Mouse (Mus musculus): ENCODE data around the gene Prelid1. TPM values are rescaled to one million over a fixed set of nuclear protein-coding genes. Genes with fewer than 3 reads are reported as not detected.
A peak's percentile ranks its signal among the peaks of the same experiment; 100 is the strongest.

The Prelid1 gene
- polyA plus RNA-seq (2012; ENCODE audit: insufficient read depth, insufficient read length, missing spikeins), result 116 and 125 TPM in 2 replicates

DNA sequence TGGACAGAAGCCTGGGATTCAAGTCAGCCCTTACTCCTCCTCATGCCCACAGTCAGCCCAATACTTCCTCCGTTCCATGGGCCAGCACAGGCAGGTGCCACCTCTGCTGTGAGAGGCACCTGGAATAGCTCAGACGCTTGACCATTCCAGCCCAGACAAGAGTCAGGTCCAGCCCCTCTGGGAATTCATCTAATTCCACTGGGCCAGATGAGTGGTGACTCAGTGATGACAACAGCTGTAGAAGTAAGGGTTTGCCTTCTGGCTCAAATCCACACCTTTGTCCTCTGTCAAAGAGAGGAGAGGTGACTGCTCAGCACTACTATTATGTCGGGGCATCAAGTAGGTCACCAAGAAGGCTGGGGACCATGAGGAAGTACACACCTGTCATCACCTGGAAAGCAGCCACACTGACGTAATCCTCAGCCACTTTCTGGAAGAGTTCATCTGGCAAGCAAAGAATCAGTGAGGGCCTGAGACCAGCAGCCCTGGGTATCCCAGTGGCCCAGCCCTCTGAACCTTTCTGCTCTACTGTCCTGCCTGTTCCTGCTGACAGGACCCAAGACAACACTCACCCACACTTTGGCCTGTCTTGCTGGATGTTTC, at the start of gene Prelid1:
Gene Prelid1, plus strand, starts transcription at position 570 of the 603 bp plus-strand sequence.
- Histone ChIP-seq H3K4me1 (ENCODE audit: control insufficient read depth, insufficient read depth, insufficient read length, low read length) (peaks cover 2% of the 10 kb centered on the region; the same call in 1 of the 2 replicates), H3K27ac (replicated peaks; ENCODE audit: low read depth, low read length) (0 out of 2 replicates have a peak within 1 kb of the TSS, but pooled peaks have one; percentile 27), H3K4me3 (ENCODE audit: insufficient read depth, low read depth, low read length) (peak within 1 kb of the TSS; percentile 84)

GRCm38 (mm10) chr13:55277203-55277602, 43.1 kb upstream of the Prelid1 start:
- H3K4me3 ChIP-seq (ENCODE audit: insufficient read depth, low read depth, low read length), result no peak overlapping the region
- H3K4me1 ChIP-seq (ENCODE audit: control insufficient read depth, insufficient read depth, insufficient read length, low read length), result no peaks in the 10 kb centered on the region
- no peak overlapping the region for H3K27ac ChIP-seq (replicated peaks; ENCODE audit: low read depth, low read length)

DNA sequence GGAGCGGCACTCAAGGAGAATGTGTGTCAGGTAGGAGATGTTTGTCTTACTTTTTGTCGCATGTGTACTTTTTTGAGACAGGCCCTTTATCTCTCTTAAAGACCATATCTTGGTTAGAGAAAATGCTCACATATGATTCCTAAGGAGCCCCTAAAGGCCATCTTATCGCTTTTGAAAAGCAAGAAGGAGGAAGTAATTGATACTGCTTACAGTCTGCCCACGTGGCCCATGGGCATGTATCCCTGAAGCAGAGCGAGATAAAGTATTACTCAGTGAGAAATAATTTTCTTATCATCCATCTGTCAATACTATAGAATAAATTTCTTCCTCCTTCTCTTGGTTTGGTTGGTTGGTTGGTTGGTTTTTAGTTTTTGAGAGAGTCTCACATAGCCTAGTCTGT, 42.7 kb upstream of the Prelid1 start:
- H3K27ac ChIP-seq (replicated peaks; ENCODE audit: low read depth, low read length), result no peak overlapping the region
- no peak overlapping the region for H3K4me3 ChIP-seq (ENCODE audit: insufficient read depth, low read depth, low read length)
- H3K4me1 ChIP-seq (ENCODE audit: control insufficient read depth, insufficient read depth, insufficient read length, low read length), result no peaks in the 10 kb centered on the region

- H3K27ac ChIP-seq (replicated peaks; ENCODE audit: low read depth, low read length), result no peak overlapping the region
- H3K4me1 ChIP-seq (ENCODE audit: control insufficient read depth, insufficient read depth, insufficient read length, low read length), result no peaks in the 10 kb centered on the region
- H3K4me3 ChIP-seq (ENCODE audit: insufficient read depth, low read depth, low read length), result no peak overlapping the region
Observed at GRCm38 (mm10) chr13:55288854-55289253, 31.4 kb upstream of the Prelid1 start.

- Histone ChIP-seq H3K4me3 (ENCODE audit: insufficient read depth, low read depth, low read length) (no peak overlapping the region), H3K4me1 (ENCODE audit: control insufficient read depth, insufficient read depth, insufficient read length, low read length) (no peaks in the 10 kb centered on the region), H3K27ac (replicated peaks; ENCODE audit: low read depth, low read length) (no peak overlapping the region)
Observed at GRCm38 (mm10) chr13:55296760-55297159, 23.5 kb upstream of the Prelid1 start.

- no peak overlapping the region for H3K4me3 ChIP-seq (ENCODE audit: insufficient read depth, low read depth, low read length)
- H3K27ac ChIP-seq (replicated peaks; ENCODE audit: low read depth, low read length), result no peak overlapping the region
- H3K4me1 ChIP-seq (ENCODE audit: control insufficient read depth, insufficient read depth, insufficient read length, low read length), result no peaks in the 10 kb centered on the region
Observed at GRCm38 (mm10) chr13:55300913-55301312, 19.4 kb upstream of the Prelid1 start.

- H3K27ac ChIP-seq (replicated peaks; ENCODE audit: low read depth, low read length), result no peak overlapping the region
- H3K4me1 ChIP-seq (ENCODE audit: control insufficient read depth, insufficient read depth, insufficient read length, low read length), result no peaks in the 10 kb centered on the region
- no peak overlapping the region for H3K4me3 ChIP-seq (ENCODE audit: insufficient read depth, low read depth, low read length)
Observed at GRCm38 (mm10) chr13:55312028-55312630, 8.2 kb upstream of the Prelid1 start.

GRCm38 (mm10) chr13:55313051-55313450, 7.2 kb upstream of the Prelid1 start:
- Histone ChIP-seq H3K4me3 (ENCODE audit: insufficient read depth, low read depth, low read length) (no peak overlapping the region), H3K27ac (replicated peaks; ENCODE audit: low read depth, low read length) (no peak overlapping the region), H3K4me1 (ENCODE audit: control insufficient read depth, insufficient read depth, insufficient read length, low read length) (no peaks in the 10 kb centered on the region)

- Histone ChIP-seq H3K4me1 (ENCODE audit: control insufficient read depth, insufficient read depth, insufficient read length, low read length) (no peaks in the 10 kb centered on the region), H3K4me3 (ENCODE audit: insufficient read depth, low read depth, low read length) (no peak overlapping the region), H3K27ac (replicated peaks; ENCODE audit: low read depth, low read length) (no peak overlapping the region)
Observed at GRCm38 (mm10) chr13:55314891-55315412, 5.3 kb upstream of the Prelid1 start.

DNA sequence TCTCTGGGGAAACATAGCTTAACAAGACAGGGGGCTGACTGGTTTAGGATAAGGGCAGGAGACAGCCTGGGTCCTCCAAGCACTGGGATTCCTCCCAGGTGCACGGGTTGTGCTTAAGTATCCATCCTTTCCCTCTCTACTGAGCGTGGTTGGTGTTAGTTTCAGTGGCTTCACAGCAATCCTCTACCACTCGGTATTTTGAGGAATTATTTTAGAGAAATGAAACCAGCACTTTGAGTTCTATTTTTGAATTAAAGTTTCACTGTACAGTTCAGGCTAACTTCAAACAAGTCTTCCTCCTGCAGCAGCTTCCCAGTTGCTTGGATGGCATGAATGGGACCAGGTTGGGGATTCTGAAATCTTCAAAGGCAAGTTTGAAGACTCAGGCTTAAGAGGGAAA, 1.9 kb upstream of the Prelid1 start:
- H3K27ac ChIP-seq (replicated peaks; ENCODE audit: low read depth, low read length), result 0 out of 2 replicates have a peak overlapping the region, but pooled peaks have one; percentile 28
- no peak overlapping the region for H3K4me3 ChIP-seq (ENCODE audit: insufficient read depth, low read depth, low read length)
- H3K4me1 ChIP-seq (ENCODE audit: control insufficient read depth, insufficient read depth, insufficient read length, low read length), result peaks cover 2% of the 10 kb centered on the region; the same call in 1 of the 2 replicates

DNA sequence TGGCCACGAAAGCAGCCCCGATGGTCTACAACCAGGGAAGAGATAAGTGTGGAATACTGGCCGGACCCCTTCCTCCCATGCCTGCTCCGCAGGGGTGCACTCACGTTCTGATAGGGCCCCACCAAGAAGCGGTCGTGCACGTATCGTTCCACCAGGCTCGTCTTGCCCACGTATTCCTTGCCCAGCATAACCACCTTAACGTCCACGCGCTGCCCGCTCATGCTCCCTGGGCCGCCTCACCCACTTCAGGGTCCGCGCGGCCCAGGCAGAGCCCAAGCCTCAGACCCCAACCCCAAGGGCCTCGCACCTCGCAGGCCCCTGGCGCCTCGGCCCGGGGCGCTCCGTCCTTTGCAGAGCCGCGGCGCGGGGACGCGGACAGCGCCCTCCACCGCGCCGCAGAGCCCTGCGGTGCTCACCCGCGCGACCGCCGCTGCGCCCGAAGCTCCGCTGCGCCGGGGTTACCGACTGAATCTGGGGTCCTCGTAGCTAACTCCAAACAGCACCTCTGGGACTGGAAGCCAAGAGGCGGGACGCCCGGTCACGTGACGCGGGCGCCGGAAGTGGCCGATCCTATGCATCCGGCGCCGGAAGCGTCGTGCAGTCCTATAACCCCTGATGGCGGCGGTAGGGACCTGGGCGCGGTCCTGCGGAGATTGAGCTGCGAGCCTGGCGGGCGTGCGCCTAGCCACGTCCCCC, 1.3 kb downstream of the Prelid1 start, which contains the start of gene Rab24:
Gene Rab24, minus strand, starts transcription at position 513 of the 696 bp plus-strand sequence.
- Histone ChIP-seq H3K4me3 (ENCODE audit: insufficient read depth, low read depth, low read length) (peak within 1 kb of the TSS; percentile 84), H3K27ac (replicated peaks; ENCODE audit: low read depth, low read length) (peak within 1 kb of the TSS; percentile 27), H3K4me1 (ENCODE audit: control insufficient read depth, insufficient read depth, insufficient read length, low read length) (peaks cover 2% of the 10 kb centered on the region; the same call in 1 of the 2 replicates)

- Histone ChIP-seq H3K27ac (replicated peaks; ENCODE audit: low read depth, low read length) (peak overlapping the region; percentile 27), H3K4me1 (ENCODE audit: control insufficient read depth, insufficient read depth, insufficient read length, low read length) (peaks cover 2% of the 10 kb centered on the region; the same call in 1 of the 2 replicates), H3K4me3 (ENCODE audit: insufficient read depth, low read depth, low read length) (peak overlapping the region; percentile 84)
Observed at GRCm38 (mm10) chr13:55322130-55322825, 2.0 kb downstream of the Prelid1 start.

DNA sequence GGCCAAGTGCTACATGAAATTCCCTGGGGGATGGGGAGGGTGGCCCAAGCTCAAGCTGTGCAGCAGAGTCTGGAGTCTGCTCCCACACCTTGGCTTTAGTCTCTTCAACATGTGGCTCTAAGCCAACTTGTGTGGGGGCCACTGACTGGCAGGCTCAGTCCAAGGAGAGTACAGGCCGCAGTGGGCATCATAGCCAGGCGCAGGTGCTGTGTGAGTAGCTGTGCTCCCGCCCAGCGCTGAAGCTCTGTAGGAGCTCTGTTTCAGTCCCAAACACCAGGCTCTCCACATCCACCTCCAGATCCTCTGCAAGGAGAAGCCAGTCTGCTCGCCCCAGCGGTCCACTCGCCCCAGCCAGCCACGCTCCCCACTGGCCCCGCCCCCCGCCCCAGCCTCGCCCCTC, 5.3 kb downstream of the Prelid1 start:
- Histone ChIP-seq H3K4me3 (ENCODE audit: insufficient read depth, low read depth, low read length) (no peak overlapping the region), H3K4me1 (ENCODE audit: control insufficient read depth, insufficient read depth, insufficient read length, low read length) (no peaks in the 10 kb centered on the region), H3K27ac (replicated peaks; ENCODE audit: low read depth, low read length) (no peak overlapping the region)

GRCm38 (mm10) chr13:55327169-55327568, 6.9 kb downstream of the Prelid1 start:
- Histone ChIP-seq H3K27ac (replicated peaks; ENCODE audit: low read depth, low read length) (no peak overlapping the region), H3K4me1 (ENCODE audit: control insufficient read depth, insufficient read depth, insufficient read length, low read length) (no peaks in the 10 kb centered on the region)

DNA sequence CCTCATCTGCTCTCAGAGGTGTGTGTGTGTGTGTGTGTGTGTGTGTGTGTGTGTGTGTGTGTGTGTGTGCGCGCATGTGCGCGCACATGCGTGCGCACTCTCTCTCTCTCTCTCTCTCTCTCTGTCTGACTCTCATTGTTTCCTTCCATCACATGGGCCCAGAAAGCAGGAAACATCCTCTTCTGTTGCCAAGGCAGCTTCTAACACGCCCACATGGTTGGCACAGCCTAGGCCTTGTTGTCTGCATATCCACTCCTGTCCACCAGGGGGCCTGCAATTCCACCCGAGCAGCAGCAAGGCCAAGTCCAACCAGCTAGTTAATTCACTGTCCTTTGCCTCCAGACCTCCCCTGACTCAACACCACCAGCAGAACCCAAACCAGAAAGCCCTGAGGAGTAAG, 7.3 kb downstream of the Prelid1 start:
- no peak overlapping the region for H3K4me3 ChIP-seq (ENCODE audit: insufficient read depth, low read depth, low read length)
- H3K4me1 ChIP-seq (ENCODE audit: control insufficient read depth, insufficient read depth, insufficient read length, low read length), result no peaks in the 10 kb centered on the region
- no peak overlapping the region for H3K27ac ChIP-seq (replicated peaks; ENCODE audit: low read depth, low read length)

More at GRCm38 (mm10) chr13:55327169-55327568, 6.9 kb downstream of the Prelid1 start:
- no peak overlapping the region for H3K4me3 ChIP-seq (ENCODE audit: insufficient read depth, low read depth, low read length)
